Mouse (Mus musculus) stomach, embryonic 14.5 days (tissue): ENCODE results near the gene Enpp3. TPM values are rescaled to one million over a fixed set of nuclear protein-coding genes. Genes with fewer than 3 reads are reported as not detected.

Source experiments
- ATAC-seq: fragments of 200-750 bp; cut with Nextera tagmentation; 2 replicates; pipeline ENCODE4 v1.8.0; 2017; ENCODE audit warnings: low read depth, moderate TSS enrichment; ENCODE audit not compliant: insufficient number of reproducible peaks, insufficient read depth, low FRiP score
- H3K27ac ChIP-seq: fragments of 300-500 bp; sonication (generic); 2 replicates; pipeline ENCODE4 v1.5.1; 2014; ENCODE audit warnings: mild to moderate bottlenecking, low read length, moderate library complexity, mixed read lengths
- H3K27me3 ChIP-seq: fragments of 300-500 bp; sonication (generic); 2 replicates; pipeline ENCODE4 v1.6.1; 2014; ENCODE audit warnings: low read length, control low read depth, mixed read lengths; ENCODE audit not compliant: control insufficient read depth, insufficient read depth
- H3K36me3 ChIP-seq: fragments of 300-500 bp; sonication (generic); 2 replicates; pipeline ENCODE4 v1.6.1; 2014; ENCODE audit warnings: mild to moderate bottlenecking, control low read depth, low read length, moderate library complexity, mixed read lengths; ENCODE audit not compliant: control insufficient read depth, insufficient read depth
- H3K4me1 ChIP-seq: fragments of 300-500 bp; sonication (generic); 2 replicates; pipeline ENCODE4 v1.6.1; 2014; ENCODE audit warnings: low read length, control low read depth, mixed read lengths; ENCODE audit not compliant: control insufficient read depth, insufficient read depth
- H3K4me2 ChIP-seq: fragments of 300-500 bp; sonication (generic); replicated peaks from 2 replicates; pipeline ENCODE4 v1.6.1; 2014; ENCODE audit warnings: low read depth, low read length, control low read depth
- H3K4me3 ChIP-seq: fragments of 300-500 bp; sonication (generic); 2 replicates; pipeline ENCODE4 v1.5.1; 2014; ENCODE audit warnings: low read depth, low read length, control low read depth
- H3K9ac ChIP-seq: fragments of 300-500 bp; sonication (generic); replicated peaks from 2 replicates; pipeline ENCODE4 v1.6.1; 2014; ENCODE audit warnings: low read depth, mild to moderate bottlenecking, control low read depth, low read length, moderate library complexity, mixed read lengths
- H3K9me3 ChIP-seq: fragments of 300-500 bp; sonication (generic); 2 replicates; pipeline ENCODE4 v1.6.1; 2016; ENCODE audit warnings: low read depth, low read length, control low read depth; ENCODE audit not compliant: control insufficient read depth
- whole genome bisulfite sequencing: fragments of 180-500 bp; shearing (Covaris S2); extraction: QIAGEN DNeasy Blood & Tissue Kit; methylation state at CpG from one replicate; pipeline ENCODE4 v1.1.7; 2014; 5-methylcytosine and 5-hydroxymethylcytosine counted together
- polyA plus RNA-seq: library from polyadenylated mRNA; unstranded; fragments of >200 nt; fragmentation: Nextera tagmentation; extraction: Ambion mirVana; gene quantifications from 2 replicates; pipeline ENCODE4 v1.2.1, GENCODE M21; 2014

Gene Enpp3
- polyA plus RNA-seq = 9.1 and 9.3 TPM in 2 replicates

GRCm38 (mm10) chr10:24842676-24843075 is at the start of gene Enpp3:
Gene Enpp3, minus strand, starts transcription at chr10:24842823.
- Histone ChIP-seq H3K4me1 (no peaks in the 10 kb centered on the region), H3K4me3 (no peak within 1 kb of the TSS), H3K27ac (no peak within 1 kb of the TSS), H3K27me3 (no peaks in the 10 kb centered on the region), H3K4me2 (no peak within 1 kb of the TSS), H3K36me3 (no peaks in the 10 kb centered on the region), H3K9ac (no peak within 1 kb of the TSS), H3K9me3 (no peaks in the 10 kb centered on the region)
- no peak for ATAC-seq
- WGBS = 83% methylated on average over 1 of the region's 1 CpGs

- no peak for ATAC-seq
- Histone ChIP-seq H3K27me3 (no peaks in the 10 kb centered on the region), H3K9ac (no peak overlapping the region), H3K4me3 (no peak overlapping the region), H3K4me2 (no peak overlapping the region), H3K9me3 (no peaks in the 10 kb centered on the region), H3K4me1 (no peaks in the 10 kb centered on the region), H3K36me3 (peaks cover 61% of the 10 kb centered on the region), H3K27ac (no peak overlapping the region)
- 95% methylated on average over 7 of the region's 7 CpGs for WGBS
Measured at GRCm38 (mm10) chr10:24888343-24888742, 45.7 kb upstream of the Enpp3 start.

DNA sequence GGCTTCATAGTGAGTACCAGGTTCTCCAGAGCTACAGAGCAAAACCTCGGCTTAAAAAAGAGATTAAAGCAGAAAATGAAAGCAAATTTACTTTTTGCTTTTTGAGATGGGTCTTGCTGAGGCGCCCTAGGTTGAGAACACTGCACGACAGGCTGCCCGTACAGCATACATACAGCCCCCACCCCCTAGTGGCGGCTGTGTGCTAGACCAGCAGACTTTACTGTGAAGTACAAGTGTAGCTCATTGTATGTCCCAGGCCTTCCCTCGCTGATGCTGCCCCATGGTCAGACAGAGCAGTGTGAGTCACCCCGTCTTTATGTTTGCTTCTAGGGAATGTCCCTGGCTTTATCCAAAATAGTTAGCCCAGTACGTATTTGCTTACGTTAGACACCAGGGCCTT is 43.4 kb upstream of the Enpp3 start:
- no peak overlapping the region for H3K4me3 ChIP-seq
- no peak overlapping the region for H3K9ac ChIP-seq
- no peaks in the 10 kb centered on the region for H3K27me3 ChIP-seq
- H3K4me1 ChIP-seq = no peaks in the 10 kb centered on the region
- H3K9me3 ChIP-seq = no peaks in the 10 kb centered on the region
- H3K4me2 ChIP-seq = no peak overlapping the region
- H3K27ac ChIP-seq = no peak overlapping the region
- ATAC-seq = no peak
- 82% methylated on average over 9 of the region's 9 CpGs for WGBS
- peaks cover 60% of the 10 kb centered on the region for H3K36me3 ChIP-seq

GRCm38 (mm10) chr10:24873624-24874023 is 31.0 kb upstream of the Enpp3 start:
- 77% methylated on average over 4 of the region's 4 CpGs for WGBS
- Histone ChIP-seq H3K36me3 (peaks cover 60% of the 10 kb centered on the region), H3K4me3 (no peak overlapping the region), H3K9ac (no peak overlapping the region), H3K9me3 (no peaks in the 10 kb centered on the region), H3K4me2 (no peak overlapping the region), H3K4me1 (no peaks in the 10 kb centered on the region), H3K27me3 (no peaks in the 10 kb centered on the region), H3K27ac (no peak overlapping the region)
- ATAC-seq = no peak

DNA sequence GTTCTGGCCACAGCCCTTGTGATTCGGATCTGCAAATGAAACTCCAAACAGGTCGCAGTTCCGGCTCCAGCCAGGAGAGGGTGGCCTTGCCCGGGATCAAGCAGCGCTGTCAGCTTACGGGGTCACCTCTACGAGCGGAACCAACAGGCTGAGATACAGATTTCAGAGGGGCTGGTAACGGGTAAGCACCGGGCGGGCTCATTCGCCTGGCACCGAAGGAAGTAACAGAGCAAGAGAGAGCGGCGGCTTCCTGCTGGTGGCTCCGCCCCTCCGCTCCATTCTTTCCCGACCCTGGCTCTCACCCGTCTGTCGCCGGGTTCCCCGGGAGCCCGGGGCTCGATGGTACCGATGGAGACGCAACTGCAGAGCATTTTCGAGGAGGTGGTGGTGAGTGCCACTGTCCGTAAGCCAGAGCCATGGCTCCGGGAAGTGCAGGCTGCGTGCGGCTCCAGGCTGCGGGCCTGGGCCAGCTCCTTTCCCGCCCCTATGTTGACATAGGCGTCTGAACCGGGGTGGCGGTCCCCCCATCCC is 27.2 kb upstream of the Enpp3 start, which contains the start of gene Med23:
Med23 (plus strand) TSS at position 227 of the 531 bp plus-strand sequence.
- Histone ChIP-seq H3K4me3 (peak within 1 kb of the TSS; percentile 91), H3K4me1 (no peaks in the 10 kb centered on the region), H3K4me2 (peak within 1 kb of the TSS; percentile 55), H3K27me3 (no peaks in the 10 kb centered on the region), H3K36me3 (peaks cover 27% of the 10 kb centered on the region), H3K27ac (no peak within 1 kb of the TSS; the same call in 1 of the 2 replicates), H3K9me3 (no peaks in the 10 kb centered on the region), H3K9ac (peak within 1 kb of the TSS; percentile 76)
- whole genome bisulfite sequencing = 0% methylated on average over 36 of the region's 36 CpGs
- peak; percentile 99 for ATAC-seq

- 68% methylated on average over 6 of the region's 6 CpGs for WGBS
- ATAC-seq = no peak
- Histone ChIP-seq H3K27ac (no peak overlapping the region), H3K36me3 (no peaks in the 10 kb centered on the region), H3K9ac (no peak overlapping the region), H3K4me3 (no peak overlapping the region), H3K4me1 (no peaks in the 10 kb centered on the region), H3K4me2 (no peak overlapping the region), H3K27me3 (no peaks in the 10 kb centered on the region), H3K9me3 (no peaks in the 10 kb centered on the region)
Measured at GRCm38 (mm10) chr10:24864434-24864833, 21.8 kb upstream of the Enpp3 start.

DNA sequence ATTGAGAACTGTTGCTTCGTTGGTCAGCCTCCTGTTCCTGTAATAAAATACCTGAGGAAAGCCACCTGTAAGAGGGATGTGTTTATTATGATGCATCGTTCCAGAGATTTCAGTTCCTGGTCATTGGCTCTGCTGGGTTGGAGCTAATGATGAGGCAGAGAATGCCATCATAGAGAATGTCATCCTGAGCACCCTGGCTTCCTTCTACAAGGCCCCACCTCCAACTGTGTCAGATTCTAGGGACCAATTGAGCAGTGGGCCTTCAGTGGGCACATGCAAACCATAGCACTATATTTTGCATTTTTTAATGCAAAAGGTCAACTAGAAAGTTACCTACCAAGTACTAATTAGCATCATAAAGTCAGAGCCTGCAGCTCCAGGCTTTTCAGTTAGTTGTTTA is 20.5 kb upstream of the Enpp3 start:
- H3K4me3 ChIP-seq = no peak overlapping the region
- H3K4me1 ChIP-seq = no peaks in the 10 kb centered on the region
- WGBS = 68% methylated on average over 2 of the region's 2 CpGs
- no peak overlapping the region for H3K27ac ChIP-seq
- no peaks in the 10 kb centered on the region for H3K9me3 ChIP-seq
- H3K36me3 ChIP-seq = no peaks in the 10 kb centered on the region
- H3K27me3 ChIP-seq = no peaks in the 10 kb centered on the region
- no peak overlapping the region for H3K9ac ChIP-seq
- no peak overlapping the region for H3K4me2 ChIP-seq
- no peak for ATAC-seq

- WGBS = 8% methylated on average over 2 of the region's 2 CpGs
- H3K27me3 ChIP-seq = no peaks in the 10 kb centered on the region
- no peak for ATAC-seq
Measured at GRCm38 (mm10) chr10:24841998-24842397, 625 bp downstream of the Enpp3 start.

GRCm38 (mm10) chr10:24840795-24841194 is 1.8 kb downstream of the Enpp3 start:
- Histone ChIP-seq H3K4me2 (no peak overlapping the region), H3K36me3 (no peaks in the 10 kb centered on the region), H3K27ac (no peak overlapping the region), H3K4me3 (no peak overlapping the region), H3K9ac (no peak overlapping the region), H3K27me3 (no peaks in the 10 kb centered on the region), H3K4me1 (0 out of 2 replicates have a peak, but pooled peaks cover 3% of the 10 kb centered on the region), H3K9me3 (no peaks in the 10 kb centered on the region)
- no peak for ATAC-seq
- WGBS = 89% methylated on average over 4 of the region's 4 CpGs

More at GRCm38 (mm10) chr10:24841998-24842397, 625 bp downstream of the Enpp3 start:
- Histone ChIP-seq H3K4me2 (no peak overlapping the region), H3K36me3 (no peaks in the 10 kb centered on the region), H3K9ac (no peak overlapping the region), H3K4me3 (no peak overlapping the region), H3K27ac (no peak overlapping the region), H3K4me1 (no peaks in the 10 kb centered on the region), H3K9me3 (no peaks in the 10 kb centered on the region)
